Mouse (Mus musculus) heart, postnatal 0 days (tissue): Measurements from ENCODE around the gene Myod1. TPM values are rescaled to one million over a fixed set of nuclear protein-coding genes. Genes with fewer than 3 reads are reported as not detected.

ENCODE experiments used
- ATAC-seq: fragments of 200-750 bp; cut with Nextera tagmentation; 2 replicates; pipeline ENCODE4 v1.8.0; 2017; ENCODE audit warnings: low read depth, moderate number of reproducible peaks, moderate library complexity; ENCODE audit not compliant: insufficient read depth
- DNase-seq: peaks from one replicate; pipeline ENCODE4 v3.0.0-alpha.2; 2016; ENCODE audit warnings: low spot score
- H3K27ac ChIP-seq: fragments of 300-500 bp; sonication (generic); 2 replicates; pipeline ENCODE4 v1.5.1; 2014; ENCODE audit warnings: low read depth, mild to moderate bottlenecking
- H3K27me3 ChIP-seq: fragments of 300-500 bp; sonication (generic); 2 replicates; pipeline ENCODE4 v1.6.1; 2014; ENCODE audit warnings: low read length, mixed read lengths; ENCODE audit not compliant: control insufficient read depth, insufficient read depth
- H3K36me3 ChIP-seq: fragments of 300-500 bp; sonication (generic); replicated peaks from 2 replicates; pipeline ENCODE4 v1.6.1; 2014; ENCODE audit warnings: low read length, mixed read lengths; ENCODE audit not compliant: control insufficient read depth, insufficient read depth
- H3K4me1 ChIP-seq: fragments of 300-500 bp; sonication (generic); 2 replicates; pipeline ENCODE4 v1.6.1; 2014; ENCODE audit warnings: antibody characterized with exemption; ENCODE audit not compliant: control insufficient read depth, insufficient read depth
- H3K4me2 ChIP-seq: fragments of 300-500 bp; sonication (generic); 2 replicates; pipeline ENCODE4 v1.6.1; 2014; ENCODE audit warnings: low read depth, mild to moderate bottlenecking, low read length, moderate library complexity
- H3K4me3 ChIP-seq: fragments of 300-500 bp; sonication (generic); 2 replicates; pipeline ENCODE4 v1.5.1; 2014; ENCODE audit warnings: low read depth, low read length
- H3K9ac ChIP-seq: fragments of 300-500 bp; sonication (generic); replicated peaks from 2 replicates; pipeline ENCODE4 v1.6.1; 2014; ENCODE audit warnings: low read depth, low read length, mixed read lengths
- H3K9me3 ChIP-seq: fragments of 300-500 bp; sonication (generic); replicated peaks from 2 replicates; pipeline ENCODE4 v1.6.1; 2016; ENCODE audit warnings: low read length; ENCODE audit not compliant: control insufficient read depth
- CTCF ChIP-seq: IDR thresholded peaks from 2 replicates; pipeline ENCODE4 v1.5.1; 2016; ENCODE audit warnings: antibody characterized with exemption, control low read depth, low read depth
- EP300 ChIP-seq: IDR thresholded peaks from 2 replicates; pipeline ENCODE4 v1.6.1; 2016; ENCODE audit warnings: antibody characterized with exemption, low read depth
- WGBS: fragments of 180-500 bp; shearing (Covaris S2); extraction: QIAGEN DNeasy Blood & Tissue Kit; methylation state at CpG from one replicate; pipeline ENCODE4 v1.1.7; 2014; 5-methylcytosine and 5-hydroxymethylcytosine counted together
- polyA plus RNA-seq: library from polyadenylated mRNA; unstranded; fragments of >200 nt; fragmentation: Nextera tagmentation; extraction: Ambion mirVana; gene quantifications from 2 replicates; pipeline ENCODE4 v1.2.1, GENCODE M21; 2015
- total RNA-seq: library from RNA; depleted of rRNA; stranded (reverse); fragments of >200 nt; gene quantifications from 2 replicates; pipeline ENCODE4 v1.2.3, GENCODE M21; 2014; ENCODE audit warnings: low replicate concordance

Myod1 gene
- total and polyA plus RNA-seq, 2 experiments from 2014 or later: not detected

DNA sequence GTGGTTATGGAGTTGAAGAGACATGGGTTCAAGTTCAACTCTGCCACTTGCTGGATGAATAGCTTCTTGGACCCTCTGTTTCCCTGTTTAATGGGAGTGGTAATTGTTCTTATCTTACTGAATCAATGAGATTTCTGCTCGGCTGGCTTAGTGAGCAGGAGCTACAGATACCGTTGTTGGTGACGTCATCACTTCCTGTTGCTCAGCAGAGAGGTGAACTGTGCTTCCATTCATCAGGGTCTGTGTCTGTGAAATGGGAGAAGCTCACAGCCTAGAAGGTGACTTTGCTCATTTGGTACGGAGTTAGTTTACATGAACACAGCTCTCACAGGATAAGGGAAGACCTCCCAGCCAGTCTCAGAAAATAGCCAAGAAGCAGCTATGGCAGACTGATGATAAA is 22.4 kb upstream of the Myod1 start:
- ATAC-seq (no peak), DNase-seq (no peak)
- Histone ChIP-seq H3K27ac (no peak overlapping the region), H3K9ac (no peak overlapping the region), H3K4me1 (no peaks in the 10 kb centered on the region), H3K4me2 (no peak overlapping the region), H3K36me3 (no peaks in the 10 kb centered on the region), H3K4me3 (no peak overlapping the region), H3K9me3 (no peaks in the 10 kb centered on the region), H3K27me3 (peaks cover 14% of the 10 kb centered on the region)
- WGBS: 38% methylated on average over 4 of the region's 4 CpGs
- TF ChIP-seq EP300: no peak
- no peak for TF ChIP-seq CTCF

DNA sequence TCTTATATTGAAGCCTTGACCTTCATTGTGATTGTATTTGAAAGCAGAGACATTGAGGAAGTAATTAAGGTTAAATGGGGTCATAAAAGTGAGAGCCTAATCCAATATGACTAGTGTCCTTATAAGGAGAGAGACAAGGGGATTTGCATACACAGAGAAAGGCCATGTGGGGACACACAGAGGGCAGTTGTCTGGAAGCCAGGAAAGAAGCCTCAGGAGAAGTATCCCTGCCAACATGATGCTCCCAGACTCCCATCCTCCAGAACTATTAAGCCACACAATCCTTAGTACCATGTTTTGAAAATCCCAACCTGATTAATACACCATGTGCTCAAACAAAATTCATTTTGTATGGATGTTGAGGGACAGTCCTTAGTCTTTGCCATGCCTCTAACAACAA is 14.5 kb upstream of the Myod1 start:
- ATAC-seq (no peak), DNase-seq (no peak)
- Histone ChIP-seq H3K4me2 (no peak overlapping the region), H3K9me3 (no peaks in the 10 kb centered on the region), H3K36me3 (no peaks in the 10 kb centered on the region), H3K27me3 (no peaks in the 10 kb centered on the region), H3K4me1 (no peaks in the 10 kb centered on the region), H3K9ac (no peak overlapping the region), H3K27ac (no peak overlapping the region), H3K4me3 (no peak overlapping the region)
- TF ChIP-seq CTCF (no peak), EP300 (no peak)

DNA sequence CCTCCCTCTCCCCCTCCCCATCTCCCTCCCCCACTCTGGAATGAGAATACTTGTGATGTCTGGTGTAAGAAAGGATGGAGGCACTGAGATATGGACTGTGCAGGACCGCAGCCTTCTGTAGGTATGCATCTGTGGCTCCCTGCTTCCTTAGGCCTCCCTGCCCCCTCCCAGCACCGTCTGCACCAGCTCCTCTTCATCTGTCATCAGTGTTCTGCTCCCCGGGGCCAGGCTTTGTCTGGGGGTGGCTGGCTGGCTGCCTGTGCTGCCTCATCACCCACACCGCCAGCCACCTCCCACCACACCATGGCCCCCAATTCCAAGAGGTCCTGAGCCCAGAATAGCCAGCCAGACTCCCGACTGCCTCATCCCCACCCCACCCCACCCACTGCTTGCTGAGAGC is 12.1 kb upstream of the Myod1 start:
- H3K36me3 ChIP-seq: no peaks in the 10 kb centered on the region
- no peak for DNase-seq
- 0 out of 2 replicates have a peak, but pooled peaks cover 3% of the 10 kb centered on the region for H3K27me3 ChIP-seq
- H3K4me2 ChIP-seq: no peak overlapping the region
- WGBS: 26% methylated on average over 5 of the region's 5 CpGs
- no peaks in the 10 kb centered on the region for H3K9me3 ChIP-seq
- no peak overlapping the region for H3K9ac ChIP-seq
- TF ChIP-seq EP300 (no peak), CTCF (no peak)
- no peak overlapping the region for H3K27ac ChIP-seq
- no peak overlapping the region for H3K4me3 ChIP-seq
- H3K4me1 ChIP-seq: no peaks in the 10 kb centered on the region
- ATAC-seq: no peak

DNA sequence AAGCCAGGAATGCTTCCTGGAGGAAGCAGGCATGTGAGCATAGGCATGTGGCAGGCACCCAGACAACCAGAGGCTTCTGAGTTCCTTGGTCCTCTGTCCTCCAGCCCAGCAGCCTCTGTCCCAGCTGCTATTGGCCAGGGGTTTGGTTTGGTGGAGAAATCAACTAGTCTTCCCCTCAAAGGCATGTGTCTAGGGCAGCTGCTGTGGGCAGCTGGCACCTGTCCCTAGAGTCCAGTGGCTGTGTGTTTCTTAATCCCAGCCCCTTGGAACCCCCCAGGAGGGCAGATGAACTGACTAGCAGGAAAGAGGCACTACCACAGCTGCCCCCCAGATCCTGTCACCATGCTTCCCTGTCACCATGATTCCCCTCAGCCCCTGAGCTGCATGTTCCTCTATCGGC is 10.5 kb upstream of the Myod1 start:
- 83% methylated on average over 1 of the region's 1 CpGs for WGBS
- H3K36me3 ChIP-seq: no peaks in the 10 kb centered on the region
- H3K4me2 ChIP-seq: no peak overlapping the region
- H3K4me3 ChIP-seq: no peak overlapping the region
- ATAC-seq (no peak), DNase-seq (no peak)
- H3K9me3 ChIP-seq: no peaks in the 10 kb centered on the region
- 0 out of 2 replicates have a peak, but pooled peaks cover 3% of the 10 kb centered on the region for H3K27me3 ChIP-seq
- H3K4me1 ChIP-seq: no peaks in the 10 kb centered on the region
- H3K9ac ChIP-seq: no peak overlapping the region
- no peak for TF ChIP-seq CTCF
- no peak for TF ChIP-seq EP300
- no peak overlapping the region for H3K27ac ChIP-seq

DNA sequence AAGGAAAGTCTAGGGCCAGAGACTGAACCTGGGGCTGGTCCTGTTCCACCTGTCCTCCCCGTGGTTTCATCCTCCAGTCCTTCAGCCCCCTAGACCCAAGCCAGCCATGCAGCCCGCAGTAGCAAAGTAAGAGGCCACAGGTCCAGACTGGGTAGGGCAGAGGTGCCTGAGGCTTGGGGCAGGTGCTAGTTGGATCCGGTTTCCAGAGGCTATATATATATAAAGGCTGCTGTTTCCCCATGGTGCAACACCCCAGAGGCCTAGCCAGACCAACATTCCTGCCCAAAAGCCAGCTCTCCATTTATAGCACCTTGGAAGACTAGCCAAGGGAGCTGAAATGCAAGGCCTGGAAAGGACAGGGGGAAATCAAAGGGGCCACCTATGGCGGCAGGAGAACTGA is 5.2 kb upstream of the Myod1 start:
- no peak overlapping the region for H3K9ac ChIP-seq
- no peaks in the 10 kb centered on the region for H3K9me3 ChIP-seq
- no peaks in the 10 kb centered on the region for H3K4me1 ChIP-seq
- ATAC-seq (no peak; the same call in 1 of the 2 replicates), DNase-seq (no peak)
- H3K4me2 ChIP-seq: no peak overlapping the region
- no peak for TF ChIP-seq EP300
- no peak for TF ChIP-seq CTCF
- WGBS: 62% methylated on average over 4 of the region's 4 CpGs
- H3K36me3 ChIP-seq: no peaks in the 10 kb centered on the region
- H3K27ac ChIP-seq: no peak overlapping the region
- H3K27me3 ChIP-seq: peaks cover 40% of the 10 kb centered on the region
- H3K4me3 ChIP-seq: no peak overlapping the region

DNA sequence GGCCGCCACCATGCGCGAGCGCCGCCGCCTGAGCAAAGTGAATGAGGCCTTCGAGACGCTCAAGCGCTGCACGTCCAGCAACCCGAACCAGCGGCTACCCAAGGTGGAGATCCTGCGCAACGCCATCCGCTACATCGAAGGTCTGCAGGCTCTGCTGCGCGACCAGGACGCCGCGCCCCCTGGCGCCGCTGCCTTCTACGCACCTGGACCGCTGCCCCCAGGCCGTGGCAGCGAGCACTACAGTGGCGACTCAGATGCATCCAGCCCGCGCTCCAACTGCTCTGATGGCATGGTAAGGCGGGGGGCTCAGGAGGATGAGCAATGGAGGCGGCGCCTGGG is 703 bp downstream of the Myod1 start:
- Histone ChIP-seq H3K27me3 (peaks cover 81% of the 10 kb centered on the region), H3K4me1 (no peaks in the 10 kb centered on the region), H3K9ac (no peak overlapping the region), H3K9me3 (no peaks in the 10 kb centered on the region), H3K27ac (no peak overlapping the region), H3K36me3 (no peaks in the 10 kb centered on the region), H3K4me3 (peak overlapping the region; percentile 11; the same call in 1 of the 2 replicates), H3K4me2 (no peak overlapping the region)
- DNase-seq: no peak
- TF ChIP-seq EP300 (no peak), CTCF (peak; percentile 54)
- 0% methylated on average over 33 of the region's 33 CpGs for WGBS
- no peak for ATAC-seq
